Mouse (Mus musculus) T-cell, adult 2 months (primary cell): ENCODE measurements at regions not wholly inside any gene's neighbourhood (a gene's known extent, or its start where the extent isn't known, plus 50 kb on each side); places are given as distances from the start of the nearest gene placed in this dataset.
"Not testable (repeated sequence)": the region's sequence is repeated elsewhere in the genome, so short reads cannot be mapped to it uniquely, and the experiment has no call there.

ENCODE experiments used
- DNase-seq: peaks from one replicate; pipeline ENCODE4 v3.0.0; 2022; ENCODE audit warnings: low spot score

DNA sequence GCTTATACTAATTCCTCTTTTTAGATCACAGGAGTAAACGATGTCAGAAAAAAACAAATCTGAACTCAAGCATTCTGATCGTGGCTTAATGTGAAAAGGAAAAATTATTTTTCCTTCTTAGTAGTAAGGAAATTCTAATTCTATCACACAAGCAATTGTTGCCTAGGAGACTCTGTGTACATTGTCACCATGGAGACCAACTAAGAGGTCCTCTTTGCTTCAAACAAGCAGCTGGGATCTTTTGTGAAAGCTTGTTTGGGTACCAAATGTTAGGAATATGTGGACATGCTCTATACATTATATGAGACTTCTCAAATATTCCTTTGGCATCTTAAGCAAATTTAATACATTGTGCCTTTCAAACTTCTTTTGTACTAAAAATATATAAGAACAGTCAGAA lies 345.9 kb upstream of the Atp10a start:
- no peak for DNase-seq

DNA sequence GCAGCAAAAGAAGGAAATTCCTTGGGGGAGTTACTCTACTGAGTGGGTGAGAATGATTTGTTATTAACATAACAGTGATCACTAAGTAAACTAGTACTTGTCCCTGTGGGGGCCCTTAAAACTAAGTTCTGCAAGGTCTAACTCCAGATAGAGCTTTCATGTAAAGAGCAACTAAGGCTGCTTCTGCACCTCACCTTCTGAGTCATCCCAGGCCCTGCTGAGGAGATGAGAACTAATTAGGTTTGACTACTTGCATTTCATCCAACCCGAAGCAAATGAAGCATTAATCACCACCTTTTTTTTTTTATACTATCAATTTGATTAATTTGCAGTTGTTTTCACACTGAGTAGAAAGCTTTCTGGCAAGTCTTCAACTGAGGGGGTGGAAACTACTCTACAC lies 333.6 kb upstream of the Atp10a start:
- DNase-seq, result no peak

DNA sequence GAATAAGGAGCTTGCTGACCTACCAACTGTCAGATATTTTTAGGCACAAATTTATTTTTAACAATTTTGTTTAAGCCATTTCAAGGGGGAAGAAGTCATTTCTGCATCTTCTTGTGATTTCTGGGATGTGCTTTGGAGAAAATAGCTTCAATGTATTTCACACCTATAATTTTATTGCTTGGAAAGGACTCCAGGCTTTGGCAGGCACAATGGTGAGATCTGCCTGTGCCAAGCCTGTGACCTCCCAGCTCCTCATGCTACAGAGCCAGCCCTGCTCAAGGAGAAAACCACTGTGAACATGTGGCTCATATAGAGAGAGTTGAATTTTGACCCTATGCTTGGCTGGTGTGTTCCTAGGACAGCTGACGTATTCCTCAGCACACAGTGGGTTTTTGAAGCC lies 288.6 kb upstream of the Atp10a start:
- DNase-seq, result no peak

DNA sequence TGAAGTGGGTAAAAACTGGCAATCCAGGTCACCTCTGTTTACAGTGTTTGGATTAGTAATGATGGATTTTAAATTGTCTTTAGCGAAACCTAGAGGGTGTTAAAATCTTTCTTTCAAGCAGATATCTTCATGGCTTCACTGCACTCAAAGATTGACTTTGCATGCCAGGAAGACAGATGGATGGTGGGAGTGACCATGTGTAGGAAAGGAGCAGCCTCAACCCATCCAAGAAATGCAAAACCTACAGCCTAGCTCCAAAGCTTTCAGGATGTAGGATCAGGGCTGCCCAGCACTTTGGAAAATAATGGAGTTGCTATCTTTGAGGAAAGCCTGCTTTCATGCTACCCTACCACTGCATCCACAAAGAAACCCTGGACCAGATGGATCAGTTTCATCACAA lies 272.6 kb upstream of the Atp10a start:
- DNase-seq, result no peak

DNA sequence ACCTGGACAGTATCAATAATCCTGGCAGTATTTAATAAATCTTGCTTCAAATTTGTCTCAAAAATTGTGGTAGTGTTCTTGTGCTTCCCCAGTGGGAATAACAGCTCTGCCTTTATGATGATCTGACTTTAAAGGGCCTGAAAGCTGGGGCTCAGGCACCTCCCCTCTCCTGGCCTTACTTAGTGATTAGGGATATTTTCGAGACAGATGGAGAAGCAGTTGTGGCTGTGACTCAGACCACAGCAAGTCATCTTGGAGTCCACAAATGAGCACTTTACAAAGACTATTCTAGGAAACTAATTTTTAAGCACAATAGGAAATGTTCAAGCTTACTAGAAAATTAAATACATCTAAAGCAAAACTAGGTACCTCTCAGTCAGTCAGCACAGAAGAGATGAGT lies 267.6 kb upstream of the Atp10a start:
- no peak for DNase-seq

DNA sequence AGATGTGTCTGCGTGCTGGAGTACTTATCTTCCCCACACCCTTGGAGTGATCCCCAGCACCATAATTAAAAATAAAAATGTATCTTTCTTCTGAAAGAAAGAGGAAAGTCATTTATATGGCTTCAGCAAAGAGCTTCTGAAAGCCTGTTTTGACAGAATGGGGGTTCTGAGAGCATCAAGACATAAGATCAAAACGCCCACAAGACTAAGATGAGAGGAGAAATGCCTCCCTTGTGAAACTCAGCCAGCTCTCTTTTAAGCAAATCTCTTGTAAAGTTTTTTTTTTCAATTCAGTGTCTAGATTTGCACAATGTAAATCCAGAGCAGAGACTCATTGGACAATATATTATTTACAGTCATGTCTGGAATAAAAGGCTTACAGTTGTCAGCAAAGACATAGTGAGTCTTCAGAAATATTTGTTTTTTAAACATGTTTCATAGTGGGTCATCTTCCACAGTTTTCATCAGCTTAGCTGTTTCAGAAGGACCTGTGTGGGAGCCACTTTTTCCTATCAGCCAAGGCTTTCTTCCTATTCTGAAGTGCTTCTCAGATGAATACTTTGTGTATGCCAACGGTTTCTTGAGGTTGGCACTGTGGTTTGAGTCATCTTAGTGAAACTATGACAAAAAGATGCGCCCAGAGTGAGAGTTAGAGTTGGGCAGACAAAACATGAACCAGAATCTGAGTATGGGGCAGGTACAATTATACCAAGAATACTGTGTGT lies 263.4 kb upstream of the Atp10a start:
- peak; percentile 58 for DNase-seq

DNA sequence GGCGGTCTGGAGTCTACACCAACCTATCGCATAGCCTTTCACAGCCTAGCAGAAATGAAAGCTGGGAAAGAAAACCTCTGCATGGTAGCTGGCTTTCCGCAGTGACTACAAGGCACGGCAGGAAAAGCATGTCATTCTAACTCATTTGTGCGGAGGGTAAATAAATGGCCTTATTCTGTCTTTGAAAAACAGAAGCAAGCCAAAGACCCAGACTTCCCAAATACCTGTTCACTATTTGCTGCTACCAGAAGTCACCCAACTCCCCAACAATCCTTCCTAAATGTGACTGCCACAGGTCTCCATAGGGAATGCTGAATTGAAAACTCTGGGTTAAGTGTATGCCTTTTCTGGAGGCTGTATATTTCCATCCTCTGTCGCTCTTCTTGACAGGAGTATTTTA lies 258.0 kb upstream of the Atp10a start:
- DNase-seq, result no peak

DNA sequence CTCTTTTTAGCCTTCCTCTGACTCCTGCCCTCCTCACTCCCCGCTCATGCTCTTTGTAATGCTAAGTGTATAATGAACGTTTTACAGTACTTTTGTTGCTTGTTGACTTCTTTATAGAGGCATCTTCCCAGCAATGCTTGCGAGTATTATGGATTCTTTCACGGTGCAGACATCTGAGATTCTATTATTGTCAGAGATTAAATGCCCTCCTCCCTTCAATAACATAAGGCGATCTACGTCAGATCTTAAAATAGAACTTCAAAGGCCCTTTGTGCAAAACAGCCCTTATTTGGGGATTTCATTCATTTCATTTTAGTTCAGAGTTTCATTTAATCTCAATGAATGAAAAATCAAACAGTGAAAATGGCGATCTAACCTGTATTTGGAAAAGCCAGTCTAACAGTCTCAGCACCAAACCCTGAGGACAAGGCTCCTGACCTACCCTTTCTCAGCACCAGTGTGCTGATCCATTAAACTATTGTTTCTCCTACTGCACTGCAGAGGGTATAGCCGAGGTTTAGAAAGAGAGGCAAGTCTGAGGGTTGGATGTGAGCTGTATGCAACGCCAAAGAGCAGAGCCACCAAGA lies 257.3 kb upstream of the Atp10a start:
- DNase-seq, result peak; percentile 65

DNA sequence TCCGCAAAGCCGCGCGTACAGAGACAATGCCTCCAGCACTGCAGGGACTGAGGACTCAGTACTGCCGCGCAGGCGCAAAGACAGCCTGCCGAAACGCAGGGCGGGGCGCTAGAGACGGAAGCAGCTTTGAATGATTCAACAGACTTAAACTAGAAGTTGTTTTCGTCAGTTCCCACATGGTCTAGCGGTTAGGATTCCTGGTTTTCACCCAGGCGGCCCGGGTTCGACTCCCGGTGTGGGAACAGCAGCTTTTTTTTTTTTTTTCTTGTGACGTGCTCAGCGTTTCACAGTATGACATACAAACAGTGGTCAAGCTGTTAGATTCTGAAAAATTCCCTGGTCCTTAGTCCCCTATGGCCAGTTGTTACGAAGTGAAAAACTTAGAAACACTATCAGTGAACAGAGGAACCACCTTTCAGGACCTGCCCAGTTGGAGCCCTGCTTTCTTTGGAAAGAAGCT lies 256.8 kb upstream of the Atp10a start:
- peak; percentile 91 for DNase-seq

DNA sequence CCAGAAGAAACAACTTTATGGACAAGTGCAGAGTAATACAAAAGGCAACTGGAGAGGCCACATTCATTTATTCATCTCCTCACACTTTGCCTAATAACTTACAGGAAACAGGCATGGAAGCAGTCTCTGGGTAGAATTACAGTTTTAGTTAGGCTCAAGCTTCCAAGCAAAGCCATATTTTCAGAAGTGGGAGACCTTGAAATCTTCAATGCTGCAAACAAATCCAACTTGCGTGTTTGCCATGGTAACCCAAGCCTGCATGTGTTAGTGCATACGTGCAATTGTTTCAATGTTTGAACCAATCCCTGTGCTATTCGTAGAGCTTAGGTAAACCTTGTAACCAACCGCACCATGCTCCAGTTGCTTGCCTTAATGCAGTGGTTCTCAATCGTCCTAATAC lies 256.3 kb upstream of the Atp10a start:
- peak; percentile 48 for DNase-seq

DNA sequence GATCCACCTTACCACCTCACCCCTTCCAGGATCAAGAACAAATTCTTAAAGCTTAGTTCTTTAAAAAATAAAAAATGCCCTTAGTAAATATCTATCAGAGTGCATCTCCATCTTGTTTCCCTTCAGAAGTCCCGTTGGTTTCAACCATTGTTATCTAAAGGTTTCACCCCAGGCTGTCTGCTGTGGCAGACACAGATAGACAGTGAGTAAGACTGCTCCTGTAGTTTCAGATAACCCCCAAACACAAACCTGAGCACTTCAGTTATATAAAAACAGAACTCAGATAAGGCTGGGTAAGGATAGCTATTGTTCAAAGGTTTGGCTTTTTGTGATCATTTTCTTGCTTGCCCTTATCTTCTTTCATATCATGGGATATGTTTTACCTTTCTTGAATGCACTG lies 255.4 kb upstream of the Atp10a start:
- DNase-seq, result no peak

DNA sequence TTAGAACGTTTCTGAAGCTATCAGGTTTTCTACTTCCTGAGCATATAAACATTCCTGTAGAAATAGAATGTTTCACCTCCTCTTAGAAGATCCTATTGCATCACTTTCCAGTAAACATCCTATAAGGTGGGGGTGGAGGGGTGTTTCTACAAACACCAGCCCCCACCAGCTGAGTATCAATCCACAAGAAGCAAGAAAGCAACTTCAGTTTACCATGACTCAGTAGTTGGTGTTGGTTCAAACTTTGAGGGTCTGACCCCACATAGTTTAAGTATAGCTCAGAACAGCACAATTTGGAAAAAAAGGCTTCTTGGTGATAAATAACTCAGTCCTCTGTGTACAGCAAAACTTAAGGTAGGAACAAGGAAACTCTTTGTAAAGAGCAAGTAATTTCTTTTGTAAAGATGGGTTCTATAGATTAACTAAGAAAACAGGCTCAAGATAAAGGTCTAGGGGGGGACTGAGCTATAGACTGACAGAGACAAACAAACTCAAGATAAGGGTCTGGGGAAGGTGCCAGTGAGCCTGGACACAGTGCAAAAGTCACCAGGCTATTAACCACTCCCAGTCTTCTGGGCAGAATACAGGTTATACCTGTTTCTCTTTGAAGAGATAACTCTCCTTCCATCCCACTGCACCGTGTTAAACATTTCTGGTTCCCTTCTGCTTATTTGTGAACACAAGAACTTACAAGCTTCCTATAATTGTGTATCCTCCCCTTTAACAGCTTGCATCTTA lies 218.9 kb upstream of the Atp10a start:
- DNase-seq, result no peak

DNA sequence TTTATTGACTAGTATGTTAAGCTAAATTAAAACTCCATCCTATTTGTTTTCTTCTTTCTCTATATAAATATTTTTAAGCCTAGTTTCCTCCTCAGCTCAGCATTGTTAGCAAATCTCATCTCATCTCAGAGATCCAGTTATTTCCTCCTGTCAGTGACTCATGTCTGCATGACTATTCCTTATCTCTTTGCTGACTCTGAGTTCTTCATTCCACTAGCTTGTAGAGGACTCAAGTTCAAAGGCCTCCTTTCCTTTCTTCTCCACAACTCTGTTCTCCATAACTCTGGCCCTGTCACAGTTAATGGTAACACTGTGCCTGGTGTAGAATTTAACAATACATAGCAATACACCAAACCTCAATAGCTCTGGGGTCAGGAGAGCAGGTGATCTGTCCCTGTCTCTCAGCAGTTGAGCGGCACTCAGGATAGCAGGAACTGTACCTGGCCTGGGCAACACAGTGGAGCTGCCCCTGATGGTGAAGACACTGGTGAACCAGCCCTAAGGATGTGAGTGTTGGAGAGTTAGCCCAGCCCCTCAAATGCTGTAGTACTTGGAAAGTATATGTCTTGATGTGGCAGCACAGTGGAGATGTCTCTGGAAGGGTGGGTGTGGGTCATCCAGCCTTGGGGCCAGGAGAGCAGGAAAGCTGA lies 213.3 kb upstream of the Atp10a start:
- DNase-seq, result no peak

DNA sequence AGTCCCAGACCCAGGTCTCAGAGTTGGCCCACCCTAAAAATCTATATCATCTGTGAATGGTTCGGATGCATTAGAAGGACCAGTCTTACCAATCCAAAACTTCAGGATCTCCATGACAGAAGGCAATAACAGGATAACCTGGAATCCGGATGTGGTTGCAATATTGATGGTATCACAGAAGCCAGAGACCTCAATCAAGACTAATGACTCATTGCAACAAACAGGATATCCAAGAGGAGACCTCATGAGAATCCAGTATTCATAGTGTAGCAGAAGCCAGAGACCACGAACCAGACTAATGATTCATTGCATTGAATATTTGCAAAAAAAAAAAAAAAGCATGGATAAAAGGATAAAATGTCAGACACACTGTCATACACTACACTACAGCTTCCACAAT lies 212.7 kb upstream of the Atp10a start:
- DNase-seq, result no peak

DNA sequence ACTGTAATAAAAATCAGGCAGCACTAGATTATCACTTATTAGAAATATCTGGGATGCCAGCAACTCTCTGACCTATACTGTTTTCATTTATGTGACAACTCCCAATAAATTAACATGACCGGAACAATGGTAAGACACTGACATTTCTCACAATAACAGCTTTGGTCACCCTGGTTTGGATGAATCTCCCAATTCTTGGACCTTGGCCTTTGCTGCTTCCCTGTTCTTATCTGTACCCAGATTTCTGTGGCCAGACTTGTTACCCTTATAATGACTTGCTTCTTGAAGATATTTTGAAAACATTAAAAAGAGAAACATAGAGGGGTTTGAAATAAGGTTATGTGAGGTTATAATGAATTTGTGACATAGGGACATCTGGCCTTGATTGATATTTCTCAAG lies 210.2 kb upstream of the Atp10a start:
- DNase-seq, result no peak

DNA sequence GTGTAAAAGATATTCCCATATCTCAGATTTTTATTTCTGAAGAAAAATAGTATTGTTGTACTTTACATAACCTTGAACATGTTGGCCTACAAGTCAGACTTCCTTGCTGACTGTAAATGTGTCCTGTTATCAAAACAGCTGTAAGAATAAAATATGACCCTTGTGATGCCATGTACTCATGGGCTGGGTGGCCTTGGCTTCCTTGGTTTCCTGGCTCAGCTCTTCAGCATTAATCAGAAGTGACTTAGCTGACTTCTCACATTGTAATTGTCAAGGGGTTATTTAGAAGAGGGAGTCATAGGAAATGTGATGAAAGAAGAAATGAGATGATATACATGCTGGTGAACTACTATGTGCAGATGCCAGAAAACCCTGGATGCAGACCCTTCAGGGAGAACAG lies 209.7 kb upstream of the Atp10a start:
- no peak for DNase-seq

DNA sequence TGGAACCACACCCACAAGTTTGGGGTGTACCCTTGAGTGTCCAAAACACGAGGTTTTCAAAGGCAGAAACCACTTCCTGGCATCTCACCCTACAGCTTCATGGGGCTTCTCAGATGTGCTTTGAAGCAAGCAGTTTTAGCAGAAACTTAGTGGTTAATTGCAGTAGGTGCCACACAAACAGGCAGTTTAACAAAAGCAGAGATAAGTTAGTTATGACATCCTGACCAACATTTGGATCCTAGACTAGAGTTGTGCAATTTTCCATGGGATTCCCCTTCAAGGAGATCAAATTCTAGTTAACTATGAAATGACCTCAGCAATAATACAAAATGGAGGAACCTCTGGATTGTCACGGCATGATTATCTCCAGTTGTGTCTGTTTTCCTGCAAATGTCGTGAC lies 207.2 kb upstream of the Atp10a start:
- DNase-seq, result peak; percentile 85

DNA sequence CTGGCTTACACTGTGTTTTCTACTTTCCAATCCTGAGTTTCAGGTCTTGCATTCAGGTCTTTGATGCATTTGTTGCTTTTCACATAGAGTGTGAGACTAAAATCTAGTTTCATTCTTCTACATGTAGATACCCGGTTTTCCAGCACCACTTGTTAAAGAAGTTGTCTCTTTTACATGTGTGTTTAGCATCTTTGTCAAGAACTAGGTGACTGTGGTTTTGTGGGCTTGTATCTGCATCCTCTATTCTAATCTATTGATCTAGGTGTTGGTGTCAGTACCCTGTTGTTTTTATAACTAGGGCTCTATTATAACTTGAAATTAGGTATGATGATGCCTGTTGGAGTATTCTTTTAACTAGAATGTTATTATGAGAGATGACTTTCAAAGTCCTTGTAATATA lies 204.0 kb upstream of the Atp10a start:
- DNase-seq, result peak; percentile 55

DNA sequence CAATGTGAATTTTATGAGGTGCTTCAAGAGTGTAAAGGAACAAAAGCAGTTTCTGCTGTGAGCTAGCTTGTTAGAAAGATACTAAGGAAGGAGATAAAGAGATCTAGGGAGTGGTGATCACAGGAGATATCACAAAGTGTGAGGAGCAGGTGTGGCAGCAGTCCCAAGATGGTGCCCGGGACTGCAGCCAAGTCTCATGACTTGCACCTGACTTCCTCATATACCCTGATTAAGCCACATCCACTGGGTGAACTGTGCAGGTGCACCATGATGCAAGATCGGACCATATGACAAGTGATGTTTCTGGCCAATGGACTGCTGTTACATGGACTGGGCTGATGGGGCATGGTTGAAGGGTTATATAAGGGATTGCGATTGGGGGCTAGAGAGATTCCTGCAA lies 197.8 kb upstream of the Atp10a start:
- not testable (repeated sequence) for DNase-seq

DNA sequence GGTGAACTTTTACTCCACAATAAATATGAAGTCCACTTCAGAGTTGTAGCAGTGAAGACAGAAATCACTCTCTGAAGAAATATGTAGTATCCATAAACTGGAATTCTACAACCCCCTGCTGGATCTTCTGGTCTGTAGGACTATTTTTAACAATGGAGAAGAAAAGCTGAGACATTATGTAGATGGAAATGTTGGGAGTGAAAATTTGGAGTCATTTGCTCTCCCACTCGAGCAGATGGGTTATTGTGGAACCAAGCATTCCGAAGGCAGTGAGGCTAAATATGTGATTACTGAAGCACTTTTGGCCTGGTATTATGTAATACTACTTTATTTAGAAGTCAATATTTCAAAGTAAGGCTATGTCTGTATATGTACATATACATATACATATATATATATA lies 195.0 kb upstream of the Atp10a start:
- DNase-seq, result no peak

DNA sequence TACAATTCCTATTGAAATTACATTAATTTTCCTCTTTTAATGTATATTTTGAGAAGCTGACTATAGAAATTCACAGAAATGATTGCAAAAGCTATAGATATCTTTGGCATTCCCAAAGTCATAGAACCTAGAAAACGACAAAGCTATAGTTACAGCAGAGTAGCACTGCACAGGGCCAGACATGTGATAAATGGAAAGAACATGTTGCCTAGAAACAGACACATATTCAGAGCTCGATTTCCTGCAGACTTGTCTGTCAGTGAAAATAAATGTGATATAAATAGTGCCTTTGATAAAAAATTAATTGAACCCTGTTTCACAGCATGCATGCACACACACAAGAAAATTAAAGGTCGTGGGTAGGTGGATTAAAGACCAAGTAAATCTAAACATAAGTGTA lies 182.8 kb upstream of the Atp10a start:
- DNase-seq, result no peak

DNA sequence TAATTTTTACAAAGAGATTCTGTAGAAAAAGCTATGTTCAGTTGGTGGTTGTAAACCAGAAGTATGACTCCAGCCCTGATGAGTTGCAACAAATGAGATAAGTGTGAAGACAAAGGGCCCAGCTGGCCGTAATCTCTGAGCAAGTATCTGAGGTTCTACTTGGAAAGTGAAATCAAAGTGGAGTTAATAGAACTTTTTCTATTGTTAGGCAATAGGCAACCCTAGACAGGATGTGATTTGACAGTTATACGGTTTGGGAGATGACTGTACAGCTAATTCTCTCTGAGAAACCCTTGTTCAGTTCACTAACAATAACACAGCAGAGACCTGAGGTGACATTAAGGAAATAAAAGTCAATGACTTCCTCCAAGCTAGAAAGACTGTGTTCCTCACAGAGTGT lies 180.8 kb upstream of the Atp10a start:
- DNase-seq, result no peak

DNA sequence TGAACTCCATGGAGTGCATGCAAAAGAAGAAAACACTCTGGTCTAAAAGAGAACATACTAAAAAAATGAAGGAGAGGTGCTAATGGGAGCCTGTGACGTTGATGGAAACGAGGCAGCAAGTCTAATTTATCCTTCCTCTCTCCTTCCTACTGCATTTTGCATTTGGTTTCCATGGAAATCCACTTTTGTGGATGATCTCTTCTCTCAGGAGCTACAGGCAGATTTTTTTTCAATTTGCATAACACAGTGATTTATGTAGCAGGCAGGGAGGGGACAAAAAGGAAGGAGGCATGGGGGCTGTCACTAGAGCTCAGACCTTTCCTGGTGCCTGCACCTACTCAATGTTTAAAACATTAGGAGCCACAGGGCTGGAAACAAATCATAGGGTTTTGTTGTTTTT lies 167.7 kb upstream of the Atp10a start:
- no peak for DNase-seq
